Mouse (Mus musculus) ES-E14 (cell line): ENCODE measurements at regions not wholly inside any gene's neighbourhood (a gene's known extent, or its start where the extent isn't known, plus 50 kb on each side); places are given as distances from the start of the nearest gene placed in this dataset.

Experiments used
- DNase-seq: peaks from one replicate; pipeline ENCODE4 v3.0.0-alpha.2; 2013; ENCODE audit warnings: low read depth, low spot score
- H3K27ac ChIP-seq: 2 replicates; pipeline ENCODE4 v1.5.1; 2012; ENCODE audit warnings: low read depth, mild to moderate bottlenecking, low read length, moderate library complexity, mixed read lengths; ENCODE audit not compliant: poor library complexity, insufficient read depth, severe bottlenecking
- H3K36me3 ChIP-seq: 2 replicates; pipeline ENCODE4 v1.6.1; 2012; ENCODE audit warnings: mild to moderate bottlenecking, low read length, moderate library complexity, mixed read lengths; ENCODE audit not compliant: control insufficient read depth, poor library complexity, insufficient read depth, severe bottlenecking
- H3K4me1 ChIP-seq, 2 experiments: fragments of 150-350 bp in 1 of 2; sonication (generic) in 1 of 2; 2 replicates each; pipeline ENCODE4 v1.6.1; 2012; ENCODE audit warnings: low read length in 2 of 2, mild to moderate bottlenecking in 1 of 2, mixed read lengths in 1 of 2; ENCODE audit not compliant: control insufficient read depth in 2 of 2, insufficient read depth in 2 of 2, poor library complexity in 1 of 2
- H3K4me3 ChIP-seq, 2 experiments: fragments of 150-350 bp in 1 of 2; sonication (generic) in 1 of 2; 2 replicates each; pipeline ENCODE4 v1.5.1; 2012; ENCODE audit warnings: low read length in 2 of 2, low read depth in 1 of 2, mild to moderate bottlenecking in 1 of 2, mixed read lengths in 1 of 2; ENCODE audit not compliant: insufficient read depth in 1 of 2, poor library complexity in 1 of 2, severe bottlenecking in 1 of 2
- H3K9ac ChIP-seq: 2 replicates; pipeline ENCODE4 v1.6.1; 2012; ENCODE audit warnings: low read depth, mild to moderate bottlenecking, low read length, mixed read lengths; ENCODE audit not compliant: poor library complexity, insufficient read depth, severe bottlenecking
- H3K9me3 ChIP-seq: fragments of 150-350 bp; sonication (generic); 2 replicates; pipeline ENCODE4 v1.6.1; 2012; ENCODE audit warnings: low read depth, mild to moderate bottlenecking, low read length; ENCODE audit not compliant: control insufficient read depth, insufficient read depth
- CHD2 ChIP-seq: IDR thresholded peaks from 2 replicates; pipeline ENCODE4 v1.6.1; 2014; ENCODE audit warnings: mild to moderate bottlenecking, low read depth, low read length, inconsistent platforms
- HCFC1 ChIP-seq: IDR thresholded peaks from 2 replicates; pipeline ENCODE4 v1.6.1; 2012; ENCODE audit warnings: low read length, inconsistent platforms, borderline replicate concordance; ENCODE audit not compliant: insufficient read depth
- MAFK ChIP-seq: IDR thresholded peaks from 2 replicates; pipeline ENCODE4 v1.6.1; 2014; ENCODE audit warnings: mild to moderate bottlenecking, low read depth, low read length, inconsistent platforms; ENCODE audit not compliant: insufficient read depth
- ZC3H11A ChIP-seq: IDR thresholded peaks from 2 replicates; pipeline ENCODE4 v1.6.1; 2012; ENCODE audit warnings: low read depth, mild to moderate bottlenecking, inconsistent platforms, low read length, borderline replicate concordance
- ZNF384 ChIP-seq: IDR thresholded peaks from 2 replicates; pipeline ENCODE4 v1.6.1; 2012; ENCODE audit warnings: low read depth, low read length, inconsistent platforms
- in situ Hi-C, 2 experiments: fragments of 600-800 bp; cut with MboI; formaldehyde crosslinking; loops; one replicate each; pipeline ENCODE4 v1.15.1; 2025; ENCODE audit warnings: low sequenced_read_pairs in 2 of 2, inconsistent platforms in 1 of 2; ENCODE audit not compliant: unreplicated experiment in 2 of 2

GRCm38 (mm10) chrX:14273628-14274337 is 62.8 kb downstream of the H2al1n start:
- no peaks in the 10 kb centered on the region for H3K36me3 ChIP-seq
- H3K9ac ChIP-seq: no peak overlapping the region
- TF ChIP-seq ZC3H11A (no peak), MAFK (no peak), ZNF384 (no peak), CHD2 (no peak), HCFC1 (no peak)
- no peak for DNase-seq
- in situ Hi-C loops: no loop called here
- H3K4me3 ChIP-seq: no peak overlapping the region
- no peaks in the 10 kb centered on the region for H3K9me3 ChIP-seq
- H3K27ac ChIP-seq: no peak overlapping the region
- H3K4me1 ChIP-seq: no peaks in the 10 kb centered on the region

DNA sequence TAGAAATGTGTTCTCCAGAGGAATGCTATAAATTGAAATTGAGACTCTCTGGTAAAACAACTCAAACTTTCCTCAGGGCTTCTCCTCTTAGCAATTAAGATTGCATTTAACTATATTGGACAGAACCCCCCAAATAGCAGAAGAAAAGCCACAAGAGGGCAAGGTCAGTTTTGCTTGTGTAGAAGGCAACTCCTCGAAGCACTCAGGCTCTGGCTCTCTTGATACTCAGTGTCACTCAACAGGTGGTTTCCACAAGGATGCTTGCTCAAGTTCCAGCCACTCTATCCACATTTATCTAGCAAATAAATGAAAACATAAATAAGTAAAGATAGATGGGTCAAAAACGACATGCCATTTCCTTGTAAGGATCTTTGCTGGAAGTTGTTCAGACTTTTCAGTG is 68.4 kb downstream of the H2al1n start:
- DNase-seq: no peak
- Histone ChIP-seq H3K9me3 (no peaks in the 10 kb centered on the region), H3K27ac (no peak overlapping the region), H3K4me1 (no peaks in the 10 kb centered on the region), H3K36me3 (no peaks in the 10 kb centered on the region), H3K9ac (no peak overlapping the region), H3K4me3 (no peak overlapping the region)
- in situ Hi-C loops: no loop called here
- TF ChIP-seq CHD2: no peak
- TF ChIP-seq ZC3H11A: no peak
- TF ChIP-seq MAFK: no peak
- TF ChIP-seq HCFC1: no peak
- TF ChIP-seq ZNF384: no peak

- Histone ChIP-seq H3K4me3 (no peak overlapping the region), H3K36me3 (no peaks in the 10 kb centered on the region), H3K9me3 (no peaks in the 10 kb centered on the region), H3K4me1 (no peaks in the 10 kb centered on the region), H3K9ac (no peak overlapping the region), H3K27ac (no peak overlapping the region)
- TF ChIP-seq ZNF384: no peak
- TF ChIP-seq HCFC1: no peak
- TF ChIP-seq MAFK: no peak
- TF ChIP-seq ZC3H11A: no peak
- no peak for TF ChIP-seq CHD2
- DNase-seq: no peak
- in situ Hi-C loops: no loop called here
These were observed 68.8 kb downstream of the H2al1n start for GRCm38 (mm10) chrX:14279736-14280135.

DNA sequence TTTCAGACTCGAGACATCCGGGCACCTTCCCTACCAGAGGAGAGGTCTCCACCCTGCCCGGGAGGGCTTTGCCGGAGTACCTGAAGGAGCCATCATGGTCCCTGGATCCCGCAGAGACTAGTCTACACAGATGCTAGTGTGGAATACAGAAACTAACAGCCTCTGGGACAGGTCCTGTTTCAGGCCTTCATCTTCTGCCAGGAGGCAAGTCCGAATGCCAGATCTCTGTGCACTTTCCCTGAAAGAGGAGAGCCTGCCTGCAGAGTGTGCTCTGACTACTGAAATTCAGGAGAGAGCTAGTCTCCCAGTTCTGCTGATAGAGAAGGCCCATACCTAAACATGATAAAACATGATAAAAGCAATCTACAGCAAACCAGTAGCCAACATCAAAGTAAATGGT is 83.9 kb downstream of the H2al1n start:
- no peak overlapping the region for H3K4me3 ChIP-seq
- no peak for TF ChIP-seq ZNF384
- TF ChIP-seq ZC3H11A: no peak
- TF ChIP-seq MAFK: no peak
- no peak for TF ChIP-seq HCFC1
- no peaks in the 10 kb centered on the region for H3K9me3 ChIP-seq
- no peak for DNase-seq
- H3K4me1 ChIP-seq: no peaks in the 10 kb centered on the region
- in situ Hi-C loops: no loop called here
- H3K9ac ChIP-seq: no peak overlapping the region
- H3K36me3 ChIP-seq: no peaks in the 10 kb centered on the region
- no peak overlapping the region for H3K27ac ChIP-seq

GRCm38 (mm10) chrX:14302125-14302524 is 91.2 kb downstream of the H2al1n start:
- H3K27ac ChIP-seq: no peak overlapping the region
- H3K9me3 ChIP-seq: no peaks in the 10 kb centered on the region
- no peak for TF ChIP-seq ZC3H11A
- TF ChIP-seq CHD2: no peak
- TF ChIP-seq ZNF384: no peak
- no peak for TF ChIP-seq MAFK
- TF ChIP-seq HCFC1: no peak
- no peak for DNase-seq
- H3K4me3 ChIP-seq: no peak overlapping the region
- H3K9ac ChIP-seq: no peak overlapping the region
- H3K4me1 ChIP-seq: no peaks in the 10 kb centered on the region
- no peaks in the 10 kb centered on the region for H3K36me3 ChIP-seq
- in situ Hi-C loops: no loop called here
